10 mouse cellular contexts compared by ENCODE assay signal in the genomic region with DNA sequence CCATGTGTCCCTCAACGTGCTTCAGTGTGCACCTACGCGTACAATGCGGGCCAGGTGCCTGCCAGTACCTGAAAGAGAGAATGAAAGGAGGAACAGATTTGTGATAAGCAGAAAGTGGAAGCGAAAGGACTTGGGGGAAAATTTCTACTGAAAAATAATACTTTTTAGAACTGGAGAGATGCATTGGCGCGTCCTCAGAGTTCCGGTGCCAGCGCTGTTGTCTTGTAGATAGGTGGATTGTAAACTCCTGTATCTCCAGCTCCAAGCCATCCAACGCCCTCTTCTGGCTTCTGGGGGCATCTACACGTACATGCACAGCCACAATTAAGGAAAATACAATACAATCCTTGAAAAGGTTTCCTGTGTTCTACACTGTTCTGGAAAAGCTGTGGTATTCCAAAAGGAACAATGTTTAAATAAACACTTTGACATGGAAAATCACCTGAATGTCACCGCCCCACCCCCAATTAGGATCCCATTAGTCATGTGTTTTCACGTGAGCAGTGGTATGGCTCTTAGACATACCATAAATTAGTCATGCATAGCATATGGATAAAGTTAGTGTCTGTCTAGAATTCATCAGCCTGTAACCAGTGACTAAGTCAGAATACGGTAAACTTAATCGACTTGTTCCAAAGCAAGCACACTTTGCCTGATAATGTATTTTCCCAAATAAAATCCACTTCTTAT.
DNase-seq lines count a peak whose midpoint lies in the region; ATAC-seq and TF ChIP-seq lines count a peak whose summit lies in the region.
"Had no signal": no experiment of that assay in that cellular context is flagged by ENCODE, and none has a peak within 500 bp of the region (broad histone marks: within the 10 kb centered on the region; RNA-seq: fewer than 3 reads in every experiment).

No protein-coding gene starts in this region.

- no peaks in the 10 kb centered on the region for H3K79me2 ChIP-seq in heart, adult 2 months (replicated peaks; ENCODE audit: control insufficient read depth, insufficient read depth, low read length)

- no peak for DNase-seq in layer of hippocampus, adult 2 months (ENCODE audit: low spot score in 2 of 2)
- DNase-seq in layer of hippocampus, adult 18-20 months (ENCODE audit: low spot score in 2 of 2): no peak
- DNase-seq in CD4-positive, CD25-positive, alpha-beta regulatory T cell, adult 2 months (ENCODE audit: low read depth, low spot score): peak; percentile 54
- no peak for DNase-seq in Patski (ENCODE audit: low read depth, low spot score)
- no peak for DNase-seq in stomach, postnatal 0 days (ENCODE audit: low spot score)
- DNase-seq in heart, adult 2 months: no peak
- DNase-seq in left cerebral cortex, postnatal 10 days (ENCODE audit: extremely low spot score in 1 of 2, low spot score in 2 of 2): no peak
- DNase-seq: heart, adult 11 months; kidney, postnatal 10 days had no signal

- H3K27ac ChIP-seq in layer of hippocampus, adult 2 months: no peak overlapping the region
- no peak overlapping the region for H3K27ac ChIP-seq in stomach, postnatal 0 days (replicated peaks)
- H3K27ac ChIP-seq in heart, adult 2 months: no peak overlapping the region

- H3K27me3 ChIP-seq in Patski: no peaks in the 10 kb centered on the region
- no peaks in the 10 kb centered on the region for H3K27me3 ChIP-seq in stomach, postnatal 0 days (ENCODE audit: control insufficient read depth, insufficient read depth, low read length)
- H3K27me3 ChIP-seq in heart, adult 2 months (ENCODE audit: control insufficient read depth, insufficient read depth, low read length): no peaks in the 10 kb centered on the region

- intact Hi-C loops in heart, adult 2 months (cut with DNase I): no loop called here
- intact Hi-C loops in left cerebral cortex, postnatal 10 days (cut with DNase I): no loop called here

- POLR2A ChIA-PET in Patski (lab: Charles Lee): no interaction called here

- no peaks in the 10 kb centered on the region for H3K4me1 ChIP-seq in stomach, postnatal 0 days (replicated peaks; ENCODE audit: control insufficient read depth, insufficient read depth)
- H3K4me1 ChIP-seq in heart, adult 2 months (ENCODE audit: control insufficient read depth, insufficient read depth, low read length): no peaks in the 10 kb centered on the region

- TF ChIP-seq CTCF in layer of hippocampus, adult 2 months (conservative IDR thresholded peaks at IDR 0.05): peak; percentile 30
- TF ChIP-seq CTCF in Patski (IDR thresholded peaks at IDR 0.05): peak; percentile 33
- peak; percentile 48 for TF ChIP-seq CTCF in stomach, postnatal 0 days (IDR thresholded peaks at IDR 0.05; ENCODE audit: low read depth)
- no peak for TF ChIP-seq CTCF in heart, adult 2 months (IDR thresholded peaks at IDR 0.05)

- H3K9me3 ChIP-seq in stomach, postnatal 0 days (ENCODE audit: control insufficient read depth, low read length): no peaks in the 10 kb centered on the region

- H3K9ac ChIP-seq in stomach, postnatal 0 days (ENCODE audit: low read length): no peak overlapping the region
- no peak overlapping the region for H3K9ac ChIP-seq in heart, adult 2 months (ENCODE audit: low read depth, low read length)

- no peak for TF ChIP-seq EP300 in stomach, postnatal 0 days (optimal IDR thresholded peaks at IDR 0.05)
- no peak for TF ChIP-seq EP300 in heart, adult 2 months (IDR thresholded peaks at IDR 0.05; ENCODE audit: insufficient read depth, low read depth, low read length)

- CTCF ChIA-PET in Patski (lab: Charles Lee): no interaction called here

- H3K36me3 ChIP-seq in stomach, postnatal 0 days (ENCODE audit: control insufficient read depth, insufficient read depth, low read length): no peaks in the 10 kb centered on the region
- no peaks in the 10 kb centered on the region for H3K36me3 ChIP-seq in heart, adult 2 months (ENCODE audit: control insufficient read depth, insufficient read depth, low read length)

- 76% methylated on average over 15 of the region's 15 CpGs for WGBS in stomach, postnatal 0 days
- WGBS in heart, adult 2 months: 82% methylated on average over 15 of the region's 15 CpGs

- in situ Hi-C loops in Patski (cut with MboI; ENCODE audit: low pct_unique_long_range_greater_than_20kb): no loop called here

- TF ChIP-seq POLR2A in heart, adult 2 months (IDR thresholded peaks at IDR 0.05; ENCODE audit: insufficient read depth, low read depth, low read length): no peak

- ATAC-seq in Patski: no peak
- ATAC-seq in stomach, postnatal 0 days (ENCODE audit: low FRiP score, low TSS enrichment): no peak
- ATAC-seq: forebrain, embryonic 16.5 days had no signal

- H3K4me2 ChIP-seq in stomach, postnatal 0 days (replicated peaks; ENCODE audit: low read depth): no peak overlapping the region

- H3K4me3 ChIP-seq in layer of hippocampus, adult 2 months: no peak overlapping the region
- no peak overlapping the region for H3K4me3 ChIP-seq in stomach, postnatal 0 days (ENCODE audit: low read depth, low read length)
- no peak overlapping the region for H3K4me3 ChIP-seq in heart, adult 2 months
